In genomic region chr2:150643726-150644415, GRCm38 (mm10) we compare ENCODE assay signal across 9 mouse cellular contexts. TPM values are rescaled to one million over a fixed set of nuclear protein-coding genes. Genes with fewer than 3 reads are reported as not detected.
DNase-seq lines count a peak whose midpoint lies in the region; ATAC-seq and TF ChIP-seq lines count a peak whose summit lies in the region.
"Had no signal": no experiment of that assay in that cellular context is flagged by ENCODE, and none has a peak within 500 bp of the region (broad histone marks: within the 10 kb centered on the region; RNA-seq: fewer than 3 reads in every experiment).

No protein-coding gene starts in this region.

- H3K27ac ChIP-seq in gastrocnemius, adult 2 months = peak overlapping the region; percentile 16; the same call in 1 of the 2 replicates
- peak overlapping the region; percentile 82 for H3K27ac ChIP-seq in midbrain, embryonic 16.5 days (ENCODE audit: low read length)

- 32% methylated on average over 8 of the region's 8 CpGs for WGBS in midbrain, embryonic 16.5 days

- peaks cover 2% of the 10 kb centered on the region; the same call in 1 of the 2 replicates for H3K4me1 ChIP-seq in midbrain, embryonic 16.5 days (ENCODE audit: control insufficient read depth, insufficient read depth, low read length)

- H3K36me3 ChIP-seq in midbrain, embryonic 16.5 days (ENCODE audit: control insufficient read depth, insufficient read depth, low read length) = no peaks in the 10 kb centered on the region

- DNase-seq in gastrocnemius, adult 2 months = no peak
- no peak for DNase-seq in gastrocnemius, postnatal 4 days (ENCODE audit: low spot score in 2 of 2)
- peak; percentile 50 to 87 for DNase-seq in layer of hippocampus, postnatal 14 days (ENCODE audit: low spot score in 2 of 2)
- DNase-seq in kidney, postnatal 14 days = no peak
- no peak for DNase-seq in gastrocnemius, postnatal 36 days
- DNase-seq in spleen, adult 18-20 months = no peak

- no peak overlapping the region for H3K4me3 ChIP-seq in gastrocnemius, adult 2 months
- no peak overlapping the region for H3K4me3 ChIP-seq in midbrain, embryonic 16.5 days (ENCODE audit: low read depth, low read length)

- H3K9me3 ChIP-seq in midbrain, embryonic 16.5 days (replicated peaks; ENCODE audit: control insufficient read depth, low read length, poor library complexity, severe bottlenecking) = no peaks in the 10 kb centered on the region

- H3K4me2 ChIP-seq in midbrain, embryonic 16.5 days (ENCODE audit: low read length) = peak overlapping the region; percentile 27; the same call in 1 of the 2 replicates

- H3K9ac ChIP-seq in midbrain, embryonic 16.5 days (ENCODE audit: low read depth, low read length) = no peak overlapping the region

- no peaks in the 10 kb centered on the region for H3K27me3 ChIP-seq in midbrain, embryonic 16.5 days (ENCODE audit: control insufficient read depth, insufficient read depth, low read depth, low read length)

- peak; percentile 48; the same call in 1 of the 2 replicates for ATAC-seq in erythroid progenitor cell, adult 5-6 weeks (replicated peaks; ENCODE audit: low FRiP score, poor library complexity, severe bottlenecking)
- ATAC-seq in midbrain, embryonic 16.5 days = peak; percentile 99

- intact Hi-C loops in gastrocnemius, adult 2 months (cut with DNase I) = no loop called here
- intact Hi-C loops in gastrocnemius, postnatal 36 days (cut with DNase I) = no loop called here

- no peak for TF ChIP-seq CTCF in gastrocnemius, adult 2 months (IDR thresholded peaks at IDR 0.05)

RNA-seq across cellular contexts. Expression of gene Acss1, which starts 24.4 kb away (rescaled TPM):
- total RNA-seq in gastrocnemius, adult 2 months (2021) = 10 to 100 TPM; 12.9 to 38.7 TPM
- 10 to 100 TPM; 21.1 to 22.5 TPM for total RNA-seq in gastrocnemius, postnatal 4 days (2021)
- total RNA-seq in erythroid progenitor cell, adult 5-6 weeks (2015; ENCODE audit: low replicate concordance) = 28.1 and 35.6 TPM in 2 replicates
- 34.8 and 43.3 TPM in 2 replicates for total RNA-seq in erythroid progenitor cell, adult 5-6 weeks (2017; ENCODE audit: low replicate concordance)
- total RNA-seq in layer of hippocampus, postnatal 14 days (2021) = 10 to 100 TPM; 20.5 to 21.0 TPM
- 15.6 and 20.5 TPM in 2 replicates for polyA plus RNA-seq in midbrain, embryonic 16.5 days (2015; fragmentation: Nextera tagmentation; extraction: Ambion mirVana)
- total RNA-seq in gastrocnemius, postnatal 36 days (2021) = 10 to 100 TPM; 10.7 to 26.5 TPM

RNA-seq across cellular contexts. Expression of gene Apmap, which starts 35.5 kb away (rescaled TPM):
- 10 to 100 TPM; 16.8 to 21.4 TPM for total RNA-seq in gastrocnemius, adult 2 months (2021)
- total RNA-seq in gastrocnemius, postnatal 4 days (2021) = 10 to 100 TPM; 26.2 to 28.9 TPM
- 16.6 and 25.2 TPM in 2 replicates for total RNA-seq in erythroid progenitor cell, adult 5-6 weeks (2015; ENCODE audit: low replicate concordance)
- total RNA-seq in erythroid progenitor cell, adult 5-6 weeks (2017; ENCODE audit: low replicate concordance) = 18.1 and 35.9 TPM in 2 replicates
- total RNA-seq in layer of hippocampus, postnatal 14 days (2021) = 10 to 100 TPM; 55.4 to 59.9 TPM
- polyA plus RNA-seq in midbrain, embryonic 16.5 days (2015; fragmentation: Nextera tagmentation; extraction: Ambion mirVana) = 37.3 and 38.3 TPM in 2 replicates
- total RNA-seq in gastrocnemius, postnatal 36 days (2021) = 10 to 100 TPM; 16.0 to 19.3 TPM

RNA-seq across cellular contexts. Expression of gene Vsx1, which starts 45.3 kb away (rescaled TPM):
- total RNA-seq in gastrocnemius, adult 2 months (2021) = not detected
- not detected for total RNA-seq in gastrocnemius, postnatal 4 days (2021)
- total RNA-seq in erythroid progenitor cell, adult 5-6 weeks (2015; ENCODE audit: low replicate concordance) = not detected in 2 replicates
- total RNA-seq in erythroid progenitor cell, adult 5-6 weeks (2017; ENCODE audit: low replicate concordance) = 0.51 TPM in 1 of 2 replicates, not detected in the other
- under 1 TPM; 0.09 to 0.10 TPM for total RNA-seq in layer of hippocampus, postnatal 14 days (2021)
- 0.06 and 0.07 TPM in 2 replicates for polyA plus RNA-seq in midbrain, embryonic 16.5 days (2015; fragmentation: Nextera tagmentation; extraction: Ambion mirVana)
- not detected for total RNA-seq in gastrocnemius, postnatal 36 days (2021)
- polyA plus RNA-seq: lung, embryonic 16.5 days had no signal

Comparison
In these comparisons a context has a peak if more than half of its experiments do, and no peak if none do; other contexts are left out.
1. DNase-seq: peak in layer of hippocampus, postnatal 14 days (2 of 2); none in gastrocnemius, adult 2 months (single experiment), gastrocnemius, postnatal 4 days (0 of 2), kidney, postnatal 14 days (single experiment), gastrocnemius, postnatal 36 days (0 of 2) and spleen, adult 18-20 months (0 of 2).